Mouse (Mus musculus) brown adipose tissue, adult 24 weeks (tissue): ENCODE data around the gene 4932414N04Rik. TPM values are rescaled to one million over a fixed set of nuclear protein-coding genes. Genes with fewer than 3 reads are reported as not detected.

ENCODE experiments used
- H3K27ac ChIP-seq: fragments of 200-500 bp; replicated peaks from 2 replicates; pipeline ENCODE4 v1.5.1; 2012; ENCODE audit warnings: low read depth, mild to moderate bottlenecking, low read length
- H3K4me1 ChIP-seq: fragments of 200-500 bp; 2 replicates; pipeline ENCODE4 v1.6.1; 2012; ENCODE audit warnings: low read length, mixed read lengths; ENCODE audit not compliant: control insufficient read depth, insufficient read depth, insufficient read length
- H3K4me3 ChIP-seq: fragments of 200-500 bp; 2 replicates; pipeline ENCODE4 v1.5.1; 2012; ENCODE audit warnings: low read depth, mild to moderate bottlenecking, low read length, moderate library complexity; ENCODE audit not compliant: insufficient read depth
- polyA plus RNA-seq: library from polyadenylated mRNA; stranded (reverse); fragments of >200 nt; gene quantifications from 2 replicates; pipeline ENCODE4 v1.2.4, GENCODE M21; 2012; ENCODE audit not compliant: missing spikeins, insufficient read depth, insufficient read length

Gene 4932414N04Rik
- polyA plus RNA-seq, 1 experiment, result not detected

DNA sequence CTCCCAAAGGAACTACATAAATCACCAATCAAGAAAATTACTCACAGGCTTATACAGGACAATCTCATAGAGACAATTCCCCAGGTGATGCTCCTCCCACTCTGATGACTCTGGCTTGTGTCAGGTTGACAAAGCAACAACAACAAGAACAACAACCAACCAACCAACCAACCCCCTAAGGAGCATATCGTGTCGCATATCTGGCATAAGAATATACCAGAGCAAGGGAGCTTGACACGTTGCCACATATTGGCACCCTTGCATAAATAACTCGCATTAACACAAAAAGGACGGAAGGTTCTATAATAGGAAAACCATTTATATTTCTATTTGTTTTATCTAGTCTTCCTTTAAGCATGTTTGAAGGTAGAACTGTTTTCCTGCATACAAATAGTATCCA lies 137.9 kb downstream of the 4932414N04Rik start:
- no peak overlapping the region for H3K4me3 ChIP-seq

DNA sequence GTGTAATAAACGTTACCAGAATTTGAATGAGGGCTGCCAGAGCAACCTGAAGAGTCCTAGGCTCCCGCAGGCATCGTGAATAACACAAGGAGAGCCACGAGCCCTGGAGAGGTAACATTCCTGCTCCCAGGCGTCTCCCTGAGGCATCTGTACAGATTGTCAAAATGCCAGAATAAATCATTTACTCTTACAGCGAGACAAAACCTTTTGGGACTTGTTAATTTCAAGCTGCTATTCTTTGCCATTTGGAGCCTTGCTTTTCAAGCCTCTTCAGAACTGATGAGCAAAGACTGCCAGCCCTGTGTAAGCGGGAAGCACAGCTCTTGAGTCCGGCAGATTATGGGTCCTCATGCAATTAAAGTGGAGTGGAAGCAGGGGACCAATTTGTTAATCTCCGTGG lies 138.3 kb downstream of the 4932414N04Rik start:
- Histone ChIP-seq H3K27ac (no peak overlapping the region), H3K4me1 (peaks cover 6% of the 10 kb centered on the region; the same call in 1 of the 2 replicates), H3K4me3 (no peak overlapping the region)

More for the DNA sequence above, 137.9 kb downstream of the 4932414N04Rik start:
- Histone ChIP-seq H3K4me1 (peaks cover 6% of the 10 kb centered on the region; the same call in 1 of the 2 replicates), H3K27ac (no peak overlapping the region)

GRCm38 (mm10) chr2:68796011-68796775 lies 139.9 kb downstream of the 4932414N04Rik start:
- Histone ChIP-seq H3K4me3 (no peak overlapping the region), H3K4me1 (peaks cover 6% of the 10 kb centered on the region; the same call in 1 of the 2 replicates), H3K27ac (no peak overlapping the region)

GRCm38 (mm10) chr2:68797106-68797505 lies 140.8 kb downstream of the 4932414N04Rik start:
- H3K4me1 ChIP-seq, result peaks cover 6% of the 10 kb centered on the region; the same call in 1 of the 2 replicates
- H3K4me3 ChIP-seq, result no peak overlapping the region
- no peak overlapping the region for H3K27ac ChIP-seq

Other genes with a start within 250 kb of the 4932414N04Rik start
- 16.0 and 16.7 TPM in 2 replicates for gene Stk39, start 184.2 kb upstream of the 4932414N04Rik start, polyA plus RNA-seq
- not detected in 2 replicates for gene 4933409G03Rik, start 74.1 kb upstream of the 4932414N04Rik start, polyA plus RNA-seq
- gene Cers6, start 205.0 kb downstream of the 4932414N04Rik start, polyA plus RNA-seq, result 0.75 and 1.1 TPM in 2 replicates